Mouse (Mus musculus) lung, adult 18-20 months (tissue): ENCODE results near the gene Mymk.

Experiments
- DNase-seq, 2 experiments: peaks; one replicate each; pipeline ENCODE4 v3.0.0; 2022; ENCODE audit warnings: mixed read lengths in 2 of 2

Gene Mymk

GRCm38 (mm10) chr2:27071978-27072377 lies at the start of gene Mymk:
Gene Mymk, minus strand, starts transcription at chr2:27072179.
- no peak for DNase-seq

GRCm38 (mm10) chr2:27120241-27120641 lies 48.3 kb upstream of the Mymk start:
- peak; percentile 38 to 47 for DNase-seq

GRCm38 (mm10) chr2:27119766-27120165 lies 47.8 kb upstream of the Mymk start:
- no peak for DNase-seq

GRCm38 (mm10) chr2:27118452-27118851 lies 46.5 kb upstream of the Mymk start:
- DNase-seq: peak in 1 of 2 experiments; percentile 9

GRCm38 (mm10) chr2:27114169-27114568 lies 42.2 kb upstream of the Mymk start:
- no peak for DNase-seq

DNA sequence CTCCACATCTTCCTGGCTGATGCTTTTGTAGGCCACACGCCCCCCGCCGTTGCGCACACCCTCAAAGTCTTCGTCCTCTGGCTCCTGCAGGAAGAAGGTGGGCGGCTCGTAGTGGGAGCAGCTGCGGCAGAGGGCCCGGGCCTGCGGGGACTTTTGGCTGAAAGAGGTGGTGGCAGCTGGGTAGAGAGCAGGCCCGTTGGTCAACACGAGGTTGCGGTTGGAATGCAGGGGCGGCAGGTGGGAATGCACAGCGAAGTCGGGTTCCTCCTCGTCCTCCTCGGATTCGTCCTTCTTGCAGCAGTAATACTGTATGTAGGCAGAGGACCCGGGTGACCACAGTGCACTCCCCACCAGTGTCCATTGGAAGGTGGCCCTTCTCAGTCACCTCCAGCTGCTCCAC lies 40.6 kb upstream of the Mymk start:
- no peak for DNase-seq

- no peak for DNase-seq
These were observed 37.1 kb upstream of the Mymk start for GRCm38 (mm10) chr2:27109052-27109451.

- no peak for DNase-seq
These were observed 36.2 kb upstream of the Mymk start for GRCm38 (mm10) chr2:27108144-27108543.

DNA sequence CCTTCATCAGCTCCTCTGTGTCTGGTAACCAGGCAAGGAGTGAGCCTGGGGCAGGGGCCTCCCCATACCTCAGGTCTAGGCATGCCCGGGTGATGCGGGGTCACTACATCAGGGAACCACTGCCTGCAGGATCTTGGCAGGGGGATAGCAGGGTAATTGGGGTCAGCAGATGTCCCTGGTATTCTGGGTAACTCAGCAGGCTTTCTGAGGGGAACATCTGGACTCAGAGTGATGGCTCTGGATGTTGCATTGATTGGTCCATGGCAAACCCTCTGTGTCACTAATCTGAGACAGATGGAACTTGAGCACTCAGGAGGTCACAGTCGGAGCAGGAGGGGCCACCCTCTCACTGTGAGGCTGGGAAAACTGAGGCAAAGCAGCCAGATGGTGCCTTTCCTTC lies 34.8 kb upstream of the Mymk start:
- DNase-seq: no peak

GRCm38 (mm10) chr2:27103554-27103953 lies 31.6 kb upstream of the Mymk start:
- no peak for DNase-seq

- DNase-seq: peak; percentile 44 to 61
These were observed 25.8 kb upstream of the Mymk start for GRCm38 (mm10) chr2:27097776-27098175.

- no peak for DNase-seq
These were observed 25.3 kb upstream of the Mymk start for GRCm38 (mm10) chr2:27097241-27097656.

DNA sequence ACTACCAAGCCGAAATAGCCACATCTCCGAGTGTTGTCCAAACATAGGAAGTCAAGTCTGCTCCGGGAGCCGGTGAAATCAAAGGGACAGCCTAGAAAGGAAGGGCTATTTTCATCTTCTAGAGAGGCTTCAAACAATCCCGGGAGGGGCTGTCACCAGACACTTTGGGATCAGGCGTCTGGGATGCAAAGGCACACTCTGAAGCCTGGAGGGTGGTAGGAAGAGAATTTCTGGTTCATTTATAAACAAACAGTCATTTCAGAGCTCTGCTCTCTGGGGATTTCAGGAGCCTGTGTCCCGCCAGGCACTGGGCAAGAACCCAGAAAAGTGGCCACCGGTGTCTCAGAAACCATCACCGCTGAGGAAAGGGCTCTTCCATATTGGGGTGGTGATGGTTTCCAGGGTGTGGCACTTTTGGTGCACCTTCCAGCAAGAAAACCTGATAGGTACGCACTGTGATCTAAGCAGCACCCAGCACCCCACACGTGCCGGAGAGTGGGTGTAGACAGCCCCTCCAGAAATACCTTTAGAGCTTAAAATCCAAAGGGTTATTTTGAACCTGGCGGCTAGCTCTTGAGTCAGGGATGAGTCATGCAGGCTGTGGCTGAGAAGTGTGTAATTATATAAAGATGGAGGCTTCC lies 24.5 kb upstream of the Mymk start:
- DNase-seq: peak in 1 of 2 experiments; percentile 57

DNA sequence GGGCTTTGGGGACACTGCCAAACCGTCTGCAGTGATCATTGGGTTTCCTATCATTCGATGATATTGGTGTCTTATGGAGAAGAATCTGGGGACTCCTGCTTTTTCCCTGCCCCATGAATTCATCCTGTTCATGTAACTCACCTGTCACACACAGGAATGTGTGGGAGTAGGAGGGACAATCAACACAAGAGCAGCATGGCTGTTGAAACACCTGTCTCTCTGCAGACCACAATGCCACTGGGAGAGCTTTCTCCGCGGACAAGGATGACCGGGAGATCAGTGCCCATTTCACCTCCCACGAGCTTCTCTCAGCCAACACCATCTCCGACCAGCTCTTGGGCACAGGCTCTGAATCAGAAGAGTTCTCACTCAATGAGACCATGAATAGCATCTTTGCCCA lies 23.2 kb upstream of the Mymk start:
- DNase-seq: no peak

DNA sequence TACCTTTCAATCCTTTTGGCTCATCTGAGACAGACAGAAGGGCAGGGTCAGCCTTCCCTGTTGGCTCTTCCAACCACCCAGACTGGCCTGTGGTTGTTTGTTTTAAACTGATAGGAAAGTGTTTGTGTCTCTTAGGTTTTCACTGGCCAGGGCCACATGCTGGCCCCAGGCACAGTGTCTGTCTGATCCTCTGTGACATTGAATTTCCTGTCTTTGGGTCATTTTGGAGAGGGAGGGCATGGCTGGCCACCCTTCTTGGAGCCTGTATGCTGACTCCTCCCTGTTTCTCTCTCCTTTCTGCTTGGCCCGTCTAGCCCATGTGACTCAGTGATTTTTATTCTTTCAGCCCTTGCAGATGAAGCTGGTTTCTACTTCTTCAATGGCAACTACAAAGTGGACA lies 17.3 kb upstream of the Mymk start:
- DNase-seq: peak in 1 of 2 experiments; percentile 43

DNA sequence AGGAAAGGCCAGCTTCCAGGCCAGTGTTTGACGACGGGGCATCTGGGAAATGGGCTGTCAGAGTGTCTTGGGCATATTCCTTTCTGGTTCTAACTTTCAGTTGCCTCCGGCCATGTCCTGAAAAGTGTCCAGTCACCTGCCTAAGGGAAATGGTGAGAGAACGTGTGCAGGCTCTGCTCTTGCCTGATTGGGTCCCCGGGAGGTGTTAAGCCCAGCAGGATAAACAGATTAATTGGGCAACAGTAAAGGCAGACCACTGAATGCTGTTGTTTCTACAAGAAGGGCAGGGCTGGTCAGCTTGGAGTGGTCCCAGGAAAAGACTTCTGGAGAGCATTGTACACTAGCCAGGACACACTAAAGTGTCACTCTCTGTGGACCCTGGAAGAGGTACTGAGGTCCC lies 16.7 kb upstream of the Mymk start:
- DNase-seq: no peak

- peak; percentile 77 to 86 for DNase-seq
These were observed 16.2 kb upstream of the Mymk start for GRCm38 (mm10) chr2:27088071-27088644.

- DNase-seq: no peak
These were observed 15.6 kb upstream of the Mymk start for GRCm38 (mm10) chr2:27087581-27087980.

GRCm38 (mm10) chr2:27086483-27087010 lies 14.6 kb upstream of the Mymk start:
- no peak for DNase-seq

- DNase-seq: no peak
These were observed 13.8 kb upstream of the Mymk start for GRCm38 (mm10) chr2:27085801-27086200.

DNA sequence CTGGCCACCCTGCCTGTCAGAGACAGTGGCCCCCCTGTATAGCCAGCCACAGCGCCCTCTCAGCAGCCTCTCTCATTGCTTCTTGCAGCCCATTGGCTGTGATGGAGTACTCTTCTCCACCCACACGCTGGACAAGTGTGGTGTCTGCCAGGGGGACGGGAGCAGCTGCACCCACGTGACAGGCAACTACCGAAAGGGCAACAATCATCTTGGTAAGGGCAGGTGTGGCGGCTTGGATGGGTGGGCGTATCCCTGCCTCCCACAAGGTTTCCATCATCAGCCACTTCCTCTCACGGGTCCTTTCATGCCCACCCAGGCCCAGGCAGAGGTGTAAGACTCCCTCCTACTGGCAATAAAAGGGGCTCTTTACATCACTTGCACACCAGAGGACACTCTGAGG lies 13.0 kb upstream of the Mymk start:
- DNase-seq: no peak

- no peak for DNase-seq
These were observed 11.9 kb upstream of the Mymk start for GRCm38 (mm10) chr2:27083761-27084475.

- no peak for DNase-seq
These were observed 7.7 kb upstream of the Mymk start for GRCm38 (mm10) chr2:27079649-27080048.

DNA sequence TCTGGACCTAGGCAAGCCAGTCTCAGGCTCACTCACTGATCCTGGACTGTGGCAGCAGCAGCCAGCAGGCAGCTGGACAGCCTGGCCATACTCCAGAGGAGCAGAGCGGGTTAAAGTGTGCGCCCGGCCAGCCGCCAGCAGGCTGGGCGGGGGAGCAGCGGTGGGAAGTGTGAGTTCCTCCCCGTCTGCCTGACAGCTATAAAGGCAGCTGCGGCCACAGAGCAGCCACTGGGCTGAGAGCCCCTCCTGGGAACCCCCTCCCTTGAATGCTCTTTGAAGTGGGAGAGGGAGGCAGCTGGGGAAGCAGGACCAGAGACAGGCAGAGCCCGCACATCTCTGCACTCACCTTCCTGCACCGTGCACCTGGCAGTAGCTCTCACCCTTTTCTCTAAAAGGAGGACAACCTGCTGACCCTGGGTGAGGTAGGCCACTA lies 7.2 kb upstream of the Mymk start, which contains the start of gene Adamtsl2:
Gene Adamtsl2 (plus strand): TSS at position 228 of the 433 bp plus-strand sequence.
- peak; percentile 70 to 76 for DNase-seq
